Mouse (Mus musculus): ENCODE measurements around the gene Nfe2. TPM values are rescaled to one million over a fixed set of nuclear protein-coding genes. Genes with fewer than 3 reads are reported as not detected.
"Not testable (repeated sequence)": the region's sequence is repeated elsewhere in the genome, so short reads cannot be mapped to it uniquely, and the experiment has no call there.

The Nfe2 gene
- polyA plus RNA-seq, 1 experiment from 2014 or later = 0.69 TPM

- no peaks in the 10 kb centered on the region for H3K9me3 ChIP-seq (ENCODE audit: control insufficient read depth, low read length)
- H3K27me3 ChIP-seq (replicated peaks; ENCODE audit: control insufficient read depth, insufficient read depth, low read length) = no peaks in the 10 kb centered on the region
- no peak overlapping the region for H3K27ac ChIP-seq (ENCODE audit: low read depth, low read length)
- H3K4me3 ChIP-seq (ENCODE audit: low read length) = no peak overlapping the region
- 90% methylated on average over 3 of the region's 3 CpGs for WGBS
- no peak overlapping the region for H3K4me2 ChIP-seq (ENCODE audit: low read length)
- ATAC-seq = no peak
- H3K4me1 ChIP-seq (ENCODE audit: control insufficient read depth, insufficient read depth, low read depth, low read length) = peaks cover 4% of the 10 kb centered on the region
- H3K36me3 ChIP-seq (ENCODE audit: control insufficient read depth, insufficient read depth, low read length) = no peaks in the 10 kb centered on the region
- H3K9ac ChIP-seq (ENCODE audit: low read depth, low read length) = no peak overlapping the region
These were observed 23.4 kb upstream of the Nfe2 start for GRCm38 (mm10) chr15:103281465-103282205.

- H3K4me1 ChIP-seq (ENCODE audit: control insufficient read depth, insufficient read depth, low read depth, low read length) = peaks cover 4% of the 10 kb centered on the region
- no peaks in the 10 kb centered on the region for H3K9me3 ChIP-seq (ENCODE audit: control insufficient read depth, low read length)
- 75% methylated on average over 3 of the region's 3 CpGs for WGBS
- no peaks in the 10 kb centered on the region for H3K27me3 ChIP-seq (replicated peaks; ENCODE audit: control insufficient read depth, insufficient read depth, low read length)
- H3K27ac ChIP-seq (ENCODE audit: low read depth, low read length) = no peak overlapping the region
- ATAC-seq = no peak
- no peak overlapping the region for H3K4me3 ChIP-seq (ENCODE audit: low read length)
- H3K4me2 ChIP-seq (ENCODE audit: low read length) = no peak overlapping the region
- no peaks in the 10 kb centered on the region for H3K36me3 ChIP-seq (ENCODE audit: control insufficient read depth, insufficient read depth, low read length)
- no peak overlapping the region for H3K9ac ChIP-seq (ENCODE audit: low read depth, low read length)
These were observed 22.7 kb upstream of the Nfe2 start for GRCm38 (mm10) chr15:103280817-103281464.

- Histone ChIP-seq H3K4me3 (ENCODE audit: low read length) (no peak overlapping the region), H3K9me3 (ENCODE audit: control insufficient read depth, low read length) (no peaks in the 10 kb centered on the region), H3K9ac (ENCODE audit: low read depth, low read length) (no peak overlapping the region), H3K36me3 (ENCODE audit: control insufficient read depth, insufficient read depth, low read length) (no peaks in the 10 kb centered on the region), H3K27me3 (replicated peaks; ENCODE audit: control insufficient read depth, insufficient read depth, low read length) (no peaks in the 10 kb centered on the region), H3K4me1 (ENCODE audit: control insufficient read depth, insufficient read depth, low read depth, low read length) (0 out of 2 replicates have a peak, but pooled peaks cover under 1% of the 10 kb centered on the region), H3K4me2 (ENCODE audit: low read length) (no peak overlapping the region), H3K27ac (ENCODE audit: low read depth, low read length) (no peak overlapping the region)
- no peak for ATAC-seq
- 56% methylated on average over 3 of the region's 3 CpGs for WGBS
These were observed 21.5 kb upstream of the Nfe2 start for GRCm38 (mm10) chr15:103279750-103280149.

- 54% methylated on average over 7 of the region's 7 CpGs for WGBS
- Histone ChIP-seq H3K36me3 (ENCODE audit: control insufficient read depth, insufficient read depth, low read length) (no peaks in the 10 kb centered on the region), H3K9ac (ENCODE audit: low read depth, low read length) (no peak overlapping the region), H3K4me1 (ENCODE audit: control insufficient read depth, insufficient read depth, low read depth, low read length) (peaks cover 14% of the 10 kb centered on the region), H3K4me3 (ENCODE audit: low read length) (no peak overlapping the region), H3K27me3 (replicated peaks; ENCODE audit: control insufficient read depth, insufficient read depth, low read length) (no peaks in the 10 kb centered on the region), H3K4me2 (ENCODE audit: low read length) (no peak overlapping the region), H3K27ac (ENCODE audit: low read depth, low read length) (no peak overlapping the region), H3K9me3 (ENCODE audit: control insufficient read depth, low read length) (no peaks in the 10 kb centered on the region)
- no peak for ATAC-seq
These were observed 19.7 kb upstream of the Nfe2 start for GRCm38 (mm10) chr15:103277949-103278348.

- not testable (repeated sequence) for ATAC-seq; H3K27me3 ChIP-seq (replicated peaks; ENCODE audit: control insufficient read depth, insufficient read depth, low read length); H3K36me3 ChIP-seq (ENCODE audit: control insufficient read depth, insufficient read depth, low read length); H3K4me3 ChIP-seq (ENCODE audit: low read length); H3K9ac ChIP-seq (ENCODE audit: low read depth, low read length); H3K9me3 ChIP-seq (ENCODE audit: control insufficient read depth, low read length); H3K4me2 ChIP-seq (ENCODE audit: low read length); H3K27ac ChIP-seq (ENCODE audit: low read depth, low read length)
- H3K4me1 ChIP-seq (ENCODE audit: control insufficient read depth, insufficient read depth, low read depth, low read length) = peaks cover 14% of the 10 kb centered on the region
- WGBS = 90% methylated on average over 3 of the region's 3 CpGs
These were observed 17.7 kb upstream of the Nfe2 start for GRCm38 (mm10) chr15:103275943-103276342.

DNA sequence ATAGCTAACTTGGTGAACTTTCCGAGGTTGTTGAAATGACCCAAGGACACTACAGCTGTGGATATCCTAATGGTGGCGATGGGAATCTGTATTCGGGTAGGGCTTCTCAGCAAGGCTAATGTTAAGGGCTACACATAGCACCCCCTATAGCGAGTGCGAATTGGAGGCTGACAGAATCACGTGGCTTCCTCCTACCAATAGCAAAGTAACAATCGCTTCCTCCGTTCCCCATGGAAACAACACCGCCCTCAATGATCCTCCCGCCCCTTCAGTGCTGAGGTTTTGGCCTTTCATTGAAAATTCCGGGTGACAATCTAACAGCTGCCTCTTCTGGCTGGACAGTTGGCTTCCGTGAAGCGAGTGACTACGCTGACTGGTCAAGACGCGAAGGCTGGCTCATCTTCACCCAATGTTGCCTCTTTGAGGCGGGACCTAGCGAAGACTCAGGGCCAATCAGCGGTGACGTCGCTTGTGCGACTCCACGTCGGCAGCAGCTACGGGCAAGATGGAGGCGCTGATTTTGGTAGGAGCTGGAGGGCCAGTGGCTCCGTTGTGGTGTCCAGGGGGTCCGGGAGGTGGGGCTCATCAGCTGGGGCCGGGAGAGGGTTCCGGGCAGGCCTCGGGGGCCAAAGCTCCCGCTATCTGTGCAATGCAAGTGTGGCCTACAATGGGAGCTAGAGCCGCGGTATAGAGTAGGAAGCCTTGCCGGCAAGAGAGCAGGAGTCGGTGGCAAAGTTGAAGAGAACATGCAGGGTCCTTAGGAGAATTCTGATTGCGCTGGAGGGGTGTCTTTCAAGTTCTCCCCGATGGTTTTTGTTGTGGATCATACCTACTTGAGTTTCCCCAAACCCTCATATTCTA is 14.4 kb upstream of the Nfe2 start, which contains the start of gene Copz1:
Gene Copz1, plus strand, starts transcription at position 296 of the 861 bp plus-strand sequence.
- H3K4me3 ChIP-seq (ENCODE audit: low read length) = peak within 1 kb of the TSS; percentile 58
- peak; percentile 100 for ATAC-seq
- no peaks in the 10 kb centered on the region for H3K36me3 ChIP-seq (ENCODE audit: control insufficient read depth, insufficient read depth, low read length)
- peak within 1 kb of the TSS; percentile 74 for H3K9ac ChIP-seq (ENCODE audit: low read depth, low read length)
- H3K4me1 ChIP-seq (ENCODE audit: control insufficient read depth, insufficient read depth, low read depth, low read length) = peaks cover 14% of the 10 kb centered on the region
- peak within 1 kb of the TSS; percentile 79 for H3K4me2 ChIP-seq (ENCODE audit: low read length)
- peak within 1 kb of the TSS; percentile 54 for H3K27ac ChIP-seq (ENCODE audit: low read depth, low read length)
- under 1% methylated on average over 38 of the region's 38 CpGs for WGBS
- H3K9me3 ChIP-seq (ENCODE audit: control insufficient read depth, low read length) = no peaks in the 10 kb centered on the region
- no peaks in the 10 kb centered on the region for H3K27me3 ChIP-seq (replicated peaks; ENCODE audit: control insufficient read depth, insufficient read depth, low read length)

GRCm38 (mm10) chr15:103268903-103269302 is 10.7 kb upstream of the Nfe2 start:
- H3K4me3 ChIP-seq (ENCODE audit: low read length) = no peak overlapping the region
- H3K4me1 ChIP-seq (ENCODE audit: control insufficient read depth, insufficient read depth, low read depth, low read length) = peaks cover 6% of the 10 kb centered on the region
- H3K9me3 ChIP-seq (ENCODE audit: control insufficient read depth, low read length) = no peaks in the 10 kb centered on the region
- no peaks in the 10 kb centered on the region for H3K27me3 ChIP-seq (replicated peaks; ENCODE audit: control insufficient read depth, insufficient read depth, low read length)
- 86% methylated on average over 4 of the region's 4 CpGs for WGBS
- no peak for ATAC-seq
- H3K27ac ChIP-seq (ENCODE audit: low read depth, low read length) = no peak overlapping the region
- H3K9ac ChIP-seq (ENCODE audit: low read depth, low read length) = no peak overlapping the region
- H3K36me3 ChIP-seq (ENCODE audit: control insufficient read depth, insufficient read depth, low read length) = no peaks in the 10 kb centered on the region
- H3K4me2 ChIP-seq (ENCODE audit: low read length) = no peak overlapping the region

- Histone ChIP-seq H3K4me2 (ENCODE audit: low read length) (no peak overlapping the region), H3K4me3 (ENCODE audit: low read length) (no peak overlapping the region), H3K9ac (ENCODE audit: low read depth, low read length) (no peak overlapping the region), H3K36me3 (ENCODE audit: control insufficient read depth, insufficient read depth, low read length) (no peaks in the 10 kb centered on the region), H3K27me3 (replicated peaks; ENCODE audit: control insufficient read depth, insufficient read depth, low read length) (no peaks in the 10 kb centered on the region), H3K9me3 (ENCODE audit: control insufficient read depth, low read length) (no peaks in the 10 kb centered on the region), H3K4me1 (ENCODE audit: control insufficient read depth, insufficient read depth, low read depth, low read length) (no peaks in the 10 kb centered on the region), H3K27ac (ENCODE audit: low read depth, low read length) (no peak overlapping the region)
- no peak for ATAC-seq
- 89% methylated on average over 2 of the region's 2 CpGs for WGBS
These were observed 6.6 kb upstream of the Nfe2 start for GRCm38 (mm10) chr15:103264794-103265193.

- H3K27ac ChIP-seq (ENCODE audit: low read depth, low read length) = no peak overlapping the region
- no peak overlapping the region for H3K4me3 ChIP-seq (ENCODE audit: low read length)
- H3K9ac ChIP-seq (ENCODE audit: low read depth, low read length) = no peak overlapping the region
- 67% methylated on average over 1 of the region's 1 CpGs for WGBS
- no peak for ATAC-seq
- no peaks in the 10 kb centered on the region for H3K36me3 ChIP-seq (ENCODE audit: control insufficient read depth, insufficient read depth, low read length)
- no peaks in the 10 kb centered on the region for H3K9me3 ChIP-seq (ENCODE audit: control insufficient read depth, low read length)
- H3K4me2 ChIP-seq (ENCODE audit: low read length) = no peak overlapping the region
- peaks cover 4% of the 10 kb centered on the region for H3K27me3 ChIP-seq (replicated peaks; ENCODE audit: control insufficient read depth, insufficient read depth, low read length)
- peaks cover 5% of the 10 kb centered on the region for H3K4me1 ChIP-seq (ENCODE audit: control insufficient read depth, insufficient read depth, low read depth, low read length)
These were observed 1.8 kb upstream of the Nfe2 start for GRCm38 (mm10) chr15:103259989-103260388.

Measured in hindbrain, embryonic 16.5 days (tissue).